Mouse (Mus musculus) G1E (cell line): ENCODE measurements around the gene Rexo4.

Experiments
- CTCF ChIP-seq: IDR thresholded peaks from 2 replicates; pipeline ENCODE4 v1.5.1; 2012; ENCODE audit warnings: low read depth, low read length, inconsistent platforms, mixed read lengths
- GATA1 ChIP-seq: IDR thresholded peaks from 2 replicates; pipeline ENCODE4 v1.6.1; 2012; ENCODE audit warnings: borderline replicate concordance, low read length, inconsistent platforms, mixed read lengths
- GATA2 ChIP-seq: IDR thresholded peaks from 2 replicates; pipeline ENCODE4 v1.6.1; 2012; ENCODE audit warnings: low read depth, low read length, inconsistent platforms, borderline replicate concordance
- POLR2AphosphoS5 ChIP-seq: IDR thresholded peaks from 2 replicates; pipeline ENCODE4 v1.6.1; 2012; ENCODE audit warnings: low read depth, low read length, inconsistent platforms; ENCODE audit not compliant: insufficient replicate concordance
- TAL1 ChIP-seq: conservative IDR thresholded peaks from 2 replicates; pipeline ENCODE4 v1.6.1; 2012; ENCODE audit warnings: low read depth, low read length, inconsistent platforms, mixed read lengths

GRCm38 (mm10) chr2:26952193-26952592 is 12.0 kb downstream of the Rexo4 start:
- TF ChIP-seq TAL1 (no peak), GATA1 (no peak), CTCF (no peak), POLR2AphosphoS5 (no peak), GATA2 (no peak)
